Mouse (Mus musculus): ENCODE measurements around the gene Rnf113a2. TPM values are rescaled to one million over a fixed set of nuclear protein-coding genes. Genes with fewer than 3 reads are reported as not detected.
A peak's percentile ranks its signal among the peaks of the same experiment; 100 is the strongest.

The Rnf113a2 gene
- 27.5 and 30.5 TPM in 2 replicates for total RNA-seq (2015)
- total RNA-seq (2017), result 31.2 and 32.2 TPM in 2 replicates

- ATAC-seq (ENCODE audit: poor library complexity, severe bottlenecking), result peak; percentile 100
Measured at GRCm38 (mm10) chr12:84416834-84417604, at the start of gene Rnf113a2. TSS of gene Rnf113a2 (plus strand) at chr12:84417196.

- ATAC-seq (ENCODE audit: poor library complexity, severe bottlenecking), result no peak
Measured at GRCm38 (mm10) chr12:84371647-84372046, 45.3 kb upstream of the Rnf113a2 start.

GRCm38 (mm10) chr12:84373831-84374481 lies 43.0 kb upstream of the Rnf113a2 start:
- ATAC-seq (ENCODE audit: poor library complexity, severe bottlenecking), result no peak

GRCm38 (mm10) chr12:84382369-84382768 lies 34.6 kb upstream of the Rnf113a2 start:
- ATAC-seq (ENCODE audit: poor library complexity, severe bottlenecking), result no peak

GRCm38 (mm10) chr12:84384644-84385081 lies 32.3 kb upstream of the Rnf113a2 start:
- ATAC-seq (ENCODE audit: poor library complexity, severe bottlenecking), result peak; percentile 44; the same call in 1 of the 2 replicates

GRCm38 (mm10) chr12:84385408-84385807 lies 31.6 kb upstream of the Rnf113a2 start:
- no peak for ATAC-seq (ENCODE audit: poor library complexity, severe bottlenecking)

GRCm38 (mm10) chr12:84388097-84388496 lies 28.9 kb upstream of the Rnf113a2 start:
- no peak for ATAC-seq (ENCODE audit: poor library complexity, severe bottlenecking)

GRCm38 (mm10) chr12:84388774-84389400 lies 28.1 kb upstream of the Rnf113a2 start:
- ATAC-seq (ENCODE audit: poor library complexity, severe bottlenecking), result peak; percentile 72

GRCm38 (mm10) chr12:84390336-84390735 lies 26.7 kb upstream of the Rnf113a2 start:
- no peak for ATAC-seq (ENCODE audit: poor library complexity, severe bottlenecking)

- ATAC-seq (ENCODE audit: poor library complexity, severe bottlenecking), result no peak
Measured at GRCm38 (mm10) chr12:84392681-84393080, 24.3 kb upstream of the Rnf113a2 start.

GRCm38 (mm10) chr12:84393847-84394246 lies 23.1 kb upstream of the Rnf113a2 start:
- ATAC-seq (ENCODE audit: poor library complexity, severe bottlenecking), result no peak

- ATAC-seq (ENCODE audit: poor library complexity, severe bottlenecking), result no peak
Measured at GRCm38 (mm10) chr12:84396947-84397679, 19.9 kb upstream of the Rnf113a2 start.

- no peak for ATAC-seq (ENCODE audit: poor library complexity, severe bottlenecking)
Measured at GRCm38 (mm10) chr12:84397685-84398084, 19.3 kb upstream of the Rnf113a2 start.

GRCm38 (mm10) chr12:84398629-84399028 lies 18.4 kb upstream of the Rnf113a2 start:
- ATAC-seq (ENCODE audit: poor library complexity, severe bottlenecking), result no peak

- no peak for ATAC-seq (ENCODE audit: poor library complexity, severe bottlenecking)
Measured at GRCm38 (mm10) chr12:84399135-84399534, 17.9 kb upstream of the Rnf113a2 start.

- no peak for ATAC-seq (ENCODE audit: poor library complexity, severe bottlenecking)
Measured at GRCm38 (mm10) chr12:84399663-84400062, 17.3 kb upstream of the Rnf113a2 start.

- ATAC-seq (ENCODE audit: poor library complexity, severe bottlenecking), result no peak
Measured at GRCm38 (mm10) chr12:84400068-84400467, 16.9 kb upstream of the Rnf113a2 start.

- ATAC-seq (ENCODE audit: poor library complexity, severe bottlenecking), result no peak
Measured at GRCm38 (mm10) chr12:84400653-84401052, 16.3 kb upstream of the Rnf113a2 start.

- ATAC-seq (ENCODE audit: poor library complexity, severe bottlenecking), result no peak
Measured at GRCm38 (mm10) chr12:84402923-84403322, 14.1 kb upstream of the Rnf113a2 start.

GRCm38 (mm10) chr12:84404541-84404940 lies 12.5 kb upstream of the Rnf113a2 start:
- no peak for ATAC-seq (ENCODE audit: poor library complexity, severe bottlenecking)

- no peak for ATAC-seq (ENCODE audit: poor library complexity, severe bottlenecking)
Measured at GRCm38 (mm10) chr12:84407259-84407658, 9.7 kb upstream of the Rnf113a2 start.

All from megakaryocyte, adult 5-6 weeks (primary cell).